Mouse (Mus musculus) CH12.LX (cell line): ENCODE data around the gene Nrxn3. TPM values are rescaled to one million over a fixed set of nuclear protein-coding genes. Genes with fewer than 3 reads are reported as not detected.

Experiments used
- DNase-seq: peaks from one replicate; pipeline ENCODE4 v3.0.0-alpha.2; 2013; ENCODE audit errors: extremely low read depth
- H3K27ac ChIP-seq: 2 replicates; pipeline ENCODE4 v1.5.1; 2012; ENCODE audit warnings: low read depth, mild to moderate bottlenecking, control low read depth, moderate library complexity; ENCODE audit not compliant: insufficient read depth
- H3K27me3 ChIP-seq: replicated peaks from 2 replicates; pipeline ENCODE3; 2012; ENCODE audit warnings: inconsistent platforms
- H3K36me3 ChIP-seq, 2 experiments: replicated peaks in 1 of 2; 2 replicates each; pipeline versions ENCODE3 to v1.6.1; 2012; ENCODE audit warnings: inconsistent platforms in 1 of 2, low read length in 1 of 2, mild to moderate bottlenecking in 1 of 2, mixed read lengths in 1 of 2, moderate library complexity in 1 of 2; ENCODE audit not compliant: control insufficient read depth in 1 of 2, insufficient read depth in 1 of 2
- H3K4me1 ChIP-seq, 2 experiments: 2 replicates each; pipeline ENCODE4 v1.6.1; 2012; ENCODE audit warnings: inconsistent platforms in 1 of 2, moderate library complexity in 1 of 2; ENCODE audit not compliant: insufficient read depth in 2 of 2, control insufficient read depth in 1 of 2
- H3K4me2 ChIP-seq: 2 replicates; pipeline ENCODE4 v1.6.1; 2012; ENCODE audit warnings: low read depth, mild to moderate bottlenecking, control low read depth; ENCODE audit not compliant: poor library complexity, insufficient read depth, severe bottlenecking
- H3K4me3 ChIP-seq, 3 experiments: fragments of 150-350 bp in 1 of 3; sonication (generic) in 1 of 3; replicated peaks in 1 of 3; 2 replicates each; pipeline versions ENCODE3 to v1.5.1; 2011 to 2012; ENCODE audit warnings: low read depth in 2 of 3, low read length in 2 of 3, mild to moderate bottlenecking in 2 of 3, moderate library complexity in 2 of 3, control low read depth in 1 of 3, improper control_type of control experiment in 1 of 3, inconsistent platforms in 1 of 3, mixed read lengths in 1 of 3; ENCODE audit not compliant: poor library complexity in 1 of 3
- H3K79me2 ChIP-seq: replicated peaks from 2 replicates; pipeline ENCODE4 v1.6.1; 2012; ENCODE audit warnings: mild to moderate bottlenecking, moderate library complexity; ENCODE audit not compliant: control insufficient read depth, poor library complexity, insufficient read depth, severe bottlenecking; ENCODE audit errors: extremely low read depth
- H3K9ac ChIP-seq: 2 replicates; pipeline ENCODE4 v1.6.1; 2012; ENCODE audit warnings: low read depth, mild to moderate bottlenecking, control low read depth, moderate library complexity; ENCODE audit not compliant: insufficient read depth
- H3K9me3 ChIP-seq: replicated peaks from 2 replicates; pipeline ENCODE3; 2012; ENCODE audit warnings: low read length, inconsistent platforms, mixed read lengths
- BHLHE40 ChIP-seq: IDR thresholded peaks from 2 replicates; pipeline ENCODE4 v1.6.1; 2011; ENCODE audit warnings: mild to moderate bottlenecking, low read depth, low read length, improper control_type of control experiment
- CHD1 ChIP-seq: IDR thresholded peaks from 2 replicates; pipeline ENCODE4 v1.6.1; 2012; ENCODE audit warnings: low read depth, low read length, improper control_type of control experiment, inconsistent platforms
- CHD2 ChIP-seq: IDR thresholded peaks from 2 replicates; pipeline ENCODE4 v1.6.1; 2011; ENCODE audit warnings: low read length, improper control_type of control experiment
- CTCF ChIP-seq, 2 experiments: IDR thresholded peaks in 1 of 2; conservative IDR thresholded peaks in 1 of 2; 2 replicates each; pipeline ENCODE4 v1.5.1; 2011 to 2012; ENCODE audit warnings: low read depth in 2 of 2, low read length in 2 of 2, improper control_type of control experiment in 1 of 2, inconsistent platforms in 1 of 2, mild to moderate bottlenecking in 1 of 2, moderate library complexity in 1 of 2
- E2F4 ChIP-seq: IDR thresholded peaks from 2 replicates; pipeline ENCODE4 v1.6.1; 2011; ENCODE audit warnings: low read depth, low read length, improper control_type of control experiment; ENCODE audit not compliant: insufficient replicate concordance
- ELF1 ChIP-seq: IDR thresholded peaks from 2 replicates; pipeline ENCODE4 v1.6.1; 2014; ENCODE audit warnings: low read depth, mild to moderate bottlenecking, inconsistent platforms, low read length, improper control_type of control experiment
- ETS1 ChIP-seq: conservative IDR thresholded peaks from 2 replicates; pipeline ENCODE4 v1.6.1; 2012; ENCODE audit warnings: low read depth, mild to moderate bottlenecking, inconsistent platforms, low read length, improper control_type of control experiment, moderate library complexity
- GABPA ChIP-seq: IDR thresholded peaks from 2 replicates; pipeline ENCODE4 v1.6.1; 2012; ENCODE audit warnings: low read depth, low read length, improper control_type of control experiment, inconsistent platforms; ENCODE audit not compliant: insufficient replicate concordance
- IRF4 ChIP-seq: IDR thresholded peaks from 2 replicates; pipeline ENCODE4 v1.6.1; 2014; ENCODE audit warnings: low read depth, mild to moderate bottlenecking, inconsistent platforms, low read length, improper control_type of control experiment
- JUN ChIP-seq: IDR thresholded peaks from 2 replicates; pipeline ENCODE4 v1.6.1; 2011; ENCODE audit warnings: low read depth, mild to moderate bottlenecking, low read length, improper control_type of control experiment, moderate library complexity; ENCODE audit not compliant: insufficient read depth
- KAT2A ChIP-seq: IDR thresholded peaks from 2 replicates; pipeline ENCODE4 v1.6.1; 2012; ENCODE audit warnings: low read length, improper control_type of control experiment, inconsistent platforms; ENCODE audit not compliant: insufficient replicate concordance
- MEF2A ChIP-seq: IDR thresholded peaks from 2 replicates; pipeline ENCODE4 v1.6.1; 2014; ENCODE audit warnings: low read depth, mild to moderate bottlenecking, inconsistent platforms, low read length, improper control_type of control experiment, borderline replicate concordance
- MXI1 ChIP-seq: IDR thresholded peaks from 2 replicates; pipeline ENCODE4 v1.6.1; 2011; ENCODE audit warnings: mild to moderate bottlenecking, low read depth, low read length, improper control_type of control experiment
- MYC ChIP-seq: IDR thresholded peaks from 2 replicates; pipeline ENCODE4 v1.6.1; 2011; ENCODE audit warnings: low read depth, mild to moderate bottlenecking, improper control_type of control experiment, low read length
- NELFE ChIP-seq: IDR thresholded peaks from 2 replicates; pipeline ENCODE4 v1.6.1; 2011; ENCODE audit warnings: low read depth, low read length, improper control_type of control experiment
- RCOR1 ChIP-seq: conservative IDR thresholded peaks from 2 replicates; pipeline ENCODE4 v1.6.1; 2012; ENCODE audit warnings: low read depth, mild to moderate bottlenecking, inconsistent platforms, low read length, improper control_type of control experiment
- SIN3A ChIP-seq: IDR thresholded peaks from 2 replicates; pipeline ENCODE4 v1.6.1; 2012; ENCODE audit warnings: low read length, improper control_type of control experiment, inconsistent platforms
- SMC3 ChIP-seq: IDR thresholded peaks from 2 replicates; pipeline ENCODE4 v1.6.1; 2011; ENCODE audit warnings: low read depth, low read length, improper control_type of control experiment
- TBP ChIP-seq: conservative IDR thresholded peaks from 2 replicates; pipeline ENCODE4 v1.6.1; 2011; ENCODE audit warnings: low read depth, low read length, improper control_type of control experiment
- TCF12 ChIP-seq: IDR thresholded peaks from 2 replicates; pipeline ENCODE4 v1.6.1; 2014; ENCODE audit warnings: low read depth, mild to moderate bottlenecking, inconsistent platforms, low read length, improper control_type of control experiment
- ZC3H11A ChIP-seq: IDR thresholded peaks from 2 replicates; pipeline ENCODE4 v1.6.1; 2012; ENCODE audit warnings: low read depth, mild to moderate bottlenecking, inconsistent platforms, low read length, improper control_type of control experiment
- ZKSCAN1 ChIP-seq: IDR thresholded peaks from 2 replicates; pipeline ENCODE4 v1.6.1; 2012; ENCODE audit warnings: low read depth, inconsistent platforms, low read length, improper control_type of control experiment, borderline replicate concordance
- ZMIZ1 ChIP-seq: IDR thresholded peaks from 2 replicates; pipeline ENCODE4 v1.6.1; 2012; ENCODE audit warnings: low read depth, mild to moderate bottlenecking, inconsistent platforms, low read length, improper control_type of control experiment
- dilution Hi-C: fragments of 300-500 bp; cut with MboI; formaldehyde crosslinking; loops from 2 replicates; pipeline ENCODE4 v1.14.3; 2020; ENCODE audit warnings: low sequenced_read_pairs; ENCODE audit not compliant: extremely low pct_unique_long_range_greater_than_20kb, extremely low pct_ligation_motif_present
- in situ Hi-C: fragments of 300-500 bp; cut with MboI; formaldehyde crosslinking; loops from 3 replicates; pipeline ENCODE4 v1.14.3; 2019; ENCODE audit warnings: low sequenced_read_pairs, low pct_ligation_motif_present, low pct_unique_long_range_greater_than_20kb, mixed read lengths
- polyA plus RNA-seq: library from polyadenylated mRNA; unstranded; fragments of >175 nt; gene quantifications from 2 replicates; pipeline ENCODE4 v1.2.1, GENCODE M21; 2012; ENCODE audit warnings: low read depth; ENCODE audit not compliant: insufficient read length
- total RNA-seq, 2 experiments: library from RNA; depleted of rRNA; stranded (reverse); fragments of 300-350 nt in 1 of 2; fragments of >200 nt in 1 of 2; gene quantifications; 2 replicates each; pipeline ENCODE4 v1.2.3; 2012 to 2014

Gene Nrxn3
- total and polyA plus RNA-seq, 3 experiments = 0.04 to 0.17 (median 0.09) TPM

DNA sequence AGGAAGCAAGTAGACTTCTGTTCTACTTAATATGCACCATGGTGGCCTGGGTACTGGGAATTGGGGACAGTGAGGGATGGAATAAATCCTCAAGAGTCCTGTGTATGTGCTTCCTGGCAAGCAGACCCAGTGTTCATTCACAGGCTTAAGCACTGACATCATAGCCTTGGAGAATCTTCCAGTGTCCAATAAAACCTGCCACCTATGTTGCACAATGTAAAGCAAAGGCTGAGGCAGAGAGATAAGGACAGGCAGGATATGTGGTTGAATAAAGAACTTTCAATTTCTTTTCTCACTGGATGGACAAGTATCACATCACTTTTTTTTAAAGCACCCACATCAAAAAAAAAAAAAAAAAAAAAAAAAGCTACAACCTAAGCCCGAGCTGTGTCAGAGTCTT, 1240.4 kb downstream of the Nrxn3 start:
- no peak overlapping the region for H3K9ac ChIP-seq
- no peaks in the 10 kb centered on the region for H3K36me3 ChIP-seq
- no peak overlapping the region for H3K27ac ChIP-seq
- no peak overlapping the region for H3K4me2 ChIP-seq
- no peaks in the 10 kb centered on the region for H3K27me3 ChIP-seq
- DNase-seq = no peak
- in situ Hi-C loops = no loop called here
- H3K79me2 ChIP-seq = no peaks in the 10 kb centered on the region
- TF ChIP-seq SIN3A (no peak), RCOR1 (no peak), KAT2A (no peak), MEF2A (no peak), MXI1 (no peak), BHLHE40 (no peak)
- H3K4me1 ChIP-seq = no peaks in the 10 kb centered on the region
- dilution Hi-C loops = no loop called here
- no peak overlapping the region for H3K4me3 ChIP-seq
- no peaks in the 10 kb centered on the region for H3K9me3 ChIP-seq

DNA sequence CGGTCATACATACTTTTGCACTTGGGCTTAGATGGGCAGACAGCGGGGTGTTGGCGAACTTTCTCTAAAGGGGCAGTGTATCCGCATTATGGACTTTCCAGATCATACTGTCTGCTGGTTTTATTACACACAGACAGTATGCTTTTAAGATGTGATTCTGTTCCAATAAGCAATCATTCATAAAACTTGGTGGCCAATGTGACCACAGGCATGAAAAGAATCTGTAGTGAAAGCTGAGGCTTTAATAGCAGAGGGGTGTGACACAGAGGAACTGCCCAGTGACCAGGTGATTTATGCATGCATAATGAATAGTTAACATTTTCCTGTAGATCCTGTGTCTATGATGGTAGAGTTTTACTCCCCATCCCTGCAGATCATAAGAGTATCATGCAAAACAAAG, 1254.0 kb downstream of the Nrxn3 start:
- Histone ChIP-seq H3K9me3 (no peaks in the 10 kb centered on the region), H3K4me2 (no peak overlapping the region), H3K27ac (no peak overlapping the region), H3K4me3 (no peak overlapping the region), H3K4me1 (no peaks in the 10 kb centered on the region), H3K79me2 (no peaks in the 10 kb centered on the region), H3K9ac (no peak overlapping the region), H3K27me3 (no peaks in the 10 kb centered on the region), H3K36me3 (no peaks in the 10 kb centered on the region)
- TF ChIP-seq NELFE = no peak
- no peak for TF ChIP-seq JUN
- no peak for TF ChIP-seq ZC3H11A
- no peak for TF ChIP-seq SMC3
- no peak for TF ChIP-seq ZMIZ1
- no peak for TF ChIP-seq KAT2A
- no peak for TF ChIP-seq MEF2A
- no peak for TF ChIP-seq GABPA
- TF ChIP-seq MXI1 = no peak
- no peak for TF ChIP-seq ELF1
- TF ChIP-seq CHD2 = no peak
- TF ChIP-seq MYC = no peak
- no peak for TF ChIP-seq ETS1
- no peak for TF ChIP-seq TCF12
- no peak for TF ChIP-seq E2F4
- TF ChIP-seq IRF4 = no peak
- TF ChIP-seq ZKSCAN1 = no peak
- no peak for TF ChIP-seq CHD1
- no peak for TF ChIP-seq CTCF (conservative IDR thresholded peaks at IDR 0.05 in 1 of 2, IDR thresholded peaks at IDR 0.05 in 1 of 2; ENCODE audit: low read depth in 2 of 2, low read length in 2 of 2)
- TF ChIP-seq TBP = no peak
- in situ Hi-C loops (no loop called here), dilution Hi-C loops (no loop called here)
- no peak for DNase-seq
